Mouse (Mus musculus): ENCODE results near the gene Ksr2.

- no peak for TF ChIP-seq CTCF (IDR thresholded peaks at IDR 0.05; ENCODE audit: extremely low read depth, insufficient read depth, low read length)
- TF ChIP-seq POLR2A (IDR thresholded peaks at IDR 0.05; ENCODE audit: extremely low read depth, insufficient read depth, low read length) = no peak
These were observed 125.4 kb downstream of the Ksr2 start for GRCm38 (mm10) chr5:117539221-117539620.
